Mouse (Mus musculus): Measurements from ENCODE around the gene Slc31a2. TPM values are rescaled to one million over a fixed set of nuclear protein-coding genes. Genes with fewer than 3 reads are reported as not detected.

Slc31a2 gene
- total RNA-seq (2021): 1 to 10 TPM; 8.0 to 8.4 TPM
- long read RNA-seq, experiment 1, transcript Slc31a2-201 (4 exons, 1,820 nt): major isoform, 9 of 11 reads
- long read RNA-seq, experiment 1, partial matches to known transcripts: 2 of 11 reads
- long read RNA-seq, experiment 1, other reads (novel, unspliced or antisense): 0 of 11 reads
- long read RNA-seq, experiment 2, transcript Slc31a2-201 (4 exons, 1,820 nt): major isoform, 6 of 11 reads
- long read RNA-seq, experiment 2, partial matches to known transcripts: 4 of 11 reads
- long read RNA-seq, experiment 2, other reads (novel, unspliced or antisense): 1 of 11 reads

DNA sequence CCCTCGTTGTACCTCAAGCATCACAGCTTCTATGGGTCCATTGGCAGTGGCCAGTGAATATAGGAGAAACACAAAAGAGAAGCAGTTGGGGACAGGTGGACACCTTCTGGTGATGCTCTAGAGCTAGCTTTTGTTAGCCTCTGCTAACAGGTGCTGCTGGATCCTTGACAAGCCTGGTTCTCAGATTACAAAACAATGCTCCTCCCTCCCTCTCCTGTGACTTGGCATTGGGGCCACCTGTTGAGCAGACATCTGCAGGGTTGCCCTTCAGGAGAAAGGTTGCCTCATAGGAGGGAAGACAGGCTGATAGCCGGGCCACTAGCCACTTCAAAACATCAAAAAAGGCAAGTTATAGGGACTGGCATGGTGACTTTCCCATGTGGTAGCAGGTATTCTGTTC lies at the start of gene Slc31a2:
Gene Slc31a2, plus strand, starts transcription at position 287 of the 400 bp plus-strand sequence.
- intact Hi-C loops (cut with DNase I): no loop called here
- H3K4me3 ChIP-seq: no peak within 1 kb of the TSS
- TF ChIP-seq CTCF (IDR thresholded peaks at IDR 0.05): no peak
- no peak for DNase-seq (ENCODE audit: extremely low spot score in 1 of 2, low spot score in 2 of 2)
- no peak within 1 kb of the TSS for H3K27ac ChIP-seq

DNA sequence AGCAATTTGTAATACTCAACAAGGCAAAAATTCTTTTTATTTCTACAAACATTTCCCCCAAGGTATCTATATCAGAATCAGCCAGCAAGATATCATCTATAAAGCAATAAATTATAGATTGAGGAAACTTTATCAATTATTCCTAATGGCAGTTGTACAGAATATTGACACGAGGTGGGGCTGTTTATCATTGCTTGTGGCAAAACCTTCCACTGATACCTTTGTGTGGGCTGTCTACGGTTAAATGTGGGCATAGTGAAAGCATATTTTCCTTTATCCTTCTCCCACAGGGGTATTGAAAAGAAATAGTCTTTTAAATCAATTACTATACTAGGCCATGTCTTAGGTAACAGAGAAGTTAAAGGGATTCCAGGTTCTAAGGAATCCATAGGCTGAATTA lies 48.9 kb upstream of the Slc31a2 start:
- intact Hi-C loops (cut with DNase I): no loop called here
- Histone ChIP-seq H3K27ac (no peak overlapping the region), H3K4me3 (no peak overlapping the region)
- TF ChIP-seq CTCF (IDR thresholded peaks at IDR 0.05): no peak
- no peak for DNase-seq (ENCODE audit: extremely low spot score in 1 of 2, low spot score in 2 of 2)

DNA sequence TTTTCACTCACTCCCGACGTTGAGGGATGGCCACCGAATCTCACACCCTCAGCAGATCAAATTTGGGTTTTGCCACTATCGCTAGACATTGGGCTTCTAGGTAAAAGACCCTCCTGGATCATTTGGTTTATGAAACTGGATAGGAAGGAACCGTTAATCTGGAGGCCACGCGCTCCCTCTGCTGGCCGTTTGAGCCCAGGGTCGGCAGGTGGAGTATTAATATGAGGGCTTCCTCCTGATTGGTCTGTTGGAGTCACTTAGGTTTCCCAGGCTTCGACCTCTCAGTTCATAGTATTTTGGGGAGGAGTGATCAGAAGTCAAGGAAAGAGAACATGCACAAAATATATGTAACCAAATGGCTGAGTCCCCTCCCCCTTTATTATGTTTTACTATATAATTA lies 34.0 kb upstream of the Slc31a2 start:
- DNase-seq (ENCODE audit: extremely low spot score in 1 of 2, low spot score in 2 of 2): peak; percentile 29 to 42
- intact Hi-C loops (cut with DNase I): loop anchor here (5.0 kb wide), 1 partner anchor 96 kb away; no protein-coding TSS in a partner anchor
- peak; percentile 66 for TF ChIP-seq CTCF (IDR thresholded peaks at IDR 0.05)
- Histone ChIP-seq H3K27ac (no peak overlapping the region), H3K4me3 (no peak overlapping the region)

DNA sequence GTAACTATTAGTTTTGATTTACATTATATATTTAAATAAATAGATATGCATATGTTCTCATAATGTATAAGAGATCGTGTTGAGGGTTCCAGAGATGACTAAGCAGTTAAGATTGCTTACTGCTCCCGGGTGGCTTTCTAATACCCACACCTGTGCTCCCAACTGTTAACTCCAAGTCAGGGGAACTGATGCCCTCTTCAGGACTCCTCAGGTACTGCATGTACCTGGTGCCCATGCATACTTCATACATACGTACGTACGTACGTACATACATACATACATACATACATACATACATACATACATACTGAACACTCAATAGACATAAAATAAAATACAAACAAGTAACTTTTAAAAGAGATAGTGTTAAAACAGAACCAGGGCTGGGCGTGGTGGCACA lies 32.9 kb upstream of the Slc31a2 start:
- intact Hi-C loops (cut with DNase I): loop anchor here (5.0 kb wide), 1 partner anchor 97 kb away; no protein-coding TSS in a partner anchor
- Histone ChIP-seq H3K4me3 (no peak overlapping the region), H3K27ac (no peak overlapping the region)
- TF ChIP-seq CTCF (IDR thresholded peaks at IDR 0.05): peak; percentile 49
- DNase-seq (ENCODE audit: extremely low spot score in 1 of 2, low spot score in 2 of 2): no peak

DNA sequence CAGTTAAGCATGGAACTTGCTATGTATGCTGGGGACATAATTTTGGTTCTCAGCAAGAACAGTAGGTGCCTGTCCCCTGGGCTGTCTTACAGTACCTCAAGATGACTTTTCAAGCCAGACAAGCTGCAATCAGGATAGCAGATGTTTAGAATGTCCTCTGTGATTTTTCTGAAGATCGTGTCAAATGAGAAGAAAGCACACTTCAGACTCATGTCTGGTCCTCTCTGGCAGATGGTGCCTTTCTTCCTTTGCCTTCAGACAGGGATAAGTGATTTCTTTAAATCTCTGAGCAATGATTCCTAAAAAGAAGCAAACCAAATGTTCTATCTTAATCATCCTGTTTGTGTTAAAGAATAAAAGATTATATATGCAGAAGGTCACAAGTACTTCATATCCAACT lies 32.2 kb upstream of the Slc31a2 start:
- no peak overlapping the region for H3K27ac ChIP-seq
- H3K4me3 ChIP-seq: no peak overlapping the region
- DNase-seq (ENCODE audit: extremely low spot score in 1 of 2, low spot score in 2 of 2): no peak
- TF ChIP-seq CTCF (IDR thresholded peaks at IDR 0.05): no peak
- intact Hi-C loops (cut with DNase I): no loop called here

DNA sequence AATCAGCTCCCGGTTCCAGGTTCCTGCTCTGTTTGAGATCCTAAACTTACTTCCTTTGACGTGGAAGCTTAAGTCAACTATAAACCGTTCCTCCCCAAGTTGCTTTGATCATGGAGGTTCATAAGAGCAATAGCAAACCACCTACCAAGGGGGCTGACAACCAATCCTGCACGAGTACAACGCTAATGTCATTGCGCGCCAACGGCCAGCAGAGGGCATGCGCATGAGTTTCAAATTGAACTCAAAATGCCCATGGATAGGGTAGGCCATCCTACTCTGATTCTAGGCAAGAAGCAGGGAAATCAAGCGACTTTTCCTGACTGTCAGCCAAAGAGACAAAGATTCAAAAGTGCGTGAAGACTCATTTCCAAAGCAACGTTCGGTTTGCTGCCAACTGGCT lies 31.6 kb upstream of the Slc31a2 start, which contains the start of gene Zfp37:
Gene Zfp37, minus strand, starts transcription at position 279 of the 400 bp plus-strand sequence.
- intact Hi-C loops (cut with DNase I): no loop called here

DNA sequence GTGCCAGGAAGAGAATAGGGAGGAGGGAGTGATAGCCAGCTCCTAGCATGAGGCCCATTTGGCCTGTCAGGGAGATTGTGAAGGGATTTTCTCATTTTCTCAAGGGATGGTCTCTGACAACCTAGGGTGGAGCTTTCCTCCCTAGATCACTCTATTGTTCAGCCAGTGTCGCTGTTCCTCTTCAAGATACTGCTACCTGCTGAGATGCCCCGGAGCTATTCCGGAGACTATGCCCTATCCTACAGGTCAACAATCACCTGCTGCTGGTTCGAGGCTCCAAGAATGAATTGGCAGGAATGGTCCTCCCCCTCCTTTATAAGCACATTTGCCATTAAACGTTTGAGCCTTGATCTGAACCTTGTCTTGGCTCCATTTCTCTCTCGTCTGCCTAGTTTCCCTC lies 21.8 kb upstream of the Slc31a2 start:
- intact Hi-C loops (cut with DNase I): no loop called here
- Histone ChIP-seq H3K27ac (no peak overlapping the region), H3K4me3 (no peak overlapping the region)
- no peak for TF ChIP-seq CTCF (IDR thresholded peaks at IDR 0.05)
- no peak for DNase-seq (ENCODE audit: extremely low spot score in 1 of 2, low spot score in 2 of 2)

More for the DNA sequence above, 31.6 kb upstream of the Slc31a2 start, which contains the start of gene Zfp37:
- no peak within 1 kb of the TSS for H3K4me3 ChIP-seq
- H3K27ac ChIP-seq: no peak within 1 kb of the TSS
- DNase-seq (ENCODE audit: extremely low spot score in 1 of 2, low spot score in 2 of 2): no peak
- no peak; the same call in none of the 2 replicates for TF ChIP-seq CTCF (IDR thresholded peaks at IDR 0.05)

DNA sequence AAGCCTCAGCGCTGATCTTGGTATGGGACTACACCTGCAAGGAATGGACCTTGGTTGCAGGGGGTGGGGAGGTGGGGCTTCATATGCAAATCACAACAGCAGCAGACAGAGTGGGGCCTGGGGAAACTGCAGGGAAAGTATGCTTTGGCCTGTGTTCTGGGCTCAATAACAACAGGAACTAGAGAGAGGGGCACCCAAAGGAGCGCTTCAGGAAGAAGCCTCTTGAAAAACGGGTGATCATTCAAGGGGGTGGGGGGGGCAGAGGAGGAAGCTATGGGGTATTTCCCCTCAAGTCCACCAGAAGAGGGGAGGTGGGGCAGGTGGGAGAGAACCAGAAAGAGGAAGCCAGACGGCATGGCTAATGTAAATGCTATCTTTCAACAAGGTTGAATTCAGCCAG lies 14.0 kb upstream of the Slc31a2 start:
- intact Hi-C loops (cut with DNase I): no loop called here
- DNase-seq (ENCODE audit: extremely low spot score in 1 of 2, low spot score in 2 of 2): no peak
- TF ChIP-seq CTCF (IDR thresholded peaks at IDR 0.05): no peak
- H3K4me3 ChIP-seq: no peak overlapping the region
- no peak overlapping the region for H3K27ac ChIP-seq

DNA sequence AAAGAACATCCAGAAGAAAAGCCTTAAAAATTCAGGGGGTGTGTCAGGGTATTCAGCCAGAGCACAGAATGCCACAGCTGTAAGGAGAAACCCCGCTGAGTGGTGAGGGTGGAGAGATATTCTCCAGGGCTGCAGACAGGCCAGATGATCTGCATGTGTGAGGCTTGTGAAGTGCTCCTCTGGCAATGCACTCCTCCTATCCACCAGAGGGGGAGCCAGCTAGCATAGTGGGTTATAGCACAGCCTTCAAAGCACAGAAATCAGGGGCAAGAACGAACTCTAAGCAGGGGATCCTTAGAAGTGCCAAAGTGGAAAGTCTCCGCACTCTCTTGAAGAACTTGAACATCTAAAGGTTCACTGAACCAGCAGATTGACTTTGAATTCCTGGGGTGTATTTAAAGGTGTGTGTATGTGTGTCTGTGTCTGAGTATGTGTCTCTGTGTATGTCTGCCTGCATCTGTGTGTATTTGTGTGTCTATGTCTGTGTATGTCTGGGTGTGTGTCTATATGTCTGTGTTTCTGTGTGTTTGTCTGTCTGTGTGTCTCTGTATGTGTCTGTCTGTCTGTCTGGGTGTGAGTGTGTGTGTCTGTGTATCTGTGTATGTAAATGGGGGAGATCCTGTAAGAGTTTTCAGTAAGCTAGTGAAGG lies 11.3 kb upstream of the Slc31a2 start:
- DNase-seq (ENCODE audit: extremely low spot score in 1 of 2, low spot score in 2 of 2): no peak
- Histone ChIP-seq H3K27ac (no peak overlapping the region), H3K4me3 (no peak overlapping the region)
- peak; percentile 42 for TF ChIP-seq CTCF (IDR thresholded peaks at IDR 0.05)
- intact Hi-C loops (cut with DNase I): no loop called here

DNA sequence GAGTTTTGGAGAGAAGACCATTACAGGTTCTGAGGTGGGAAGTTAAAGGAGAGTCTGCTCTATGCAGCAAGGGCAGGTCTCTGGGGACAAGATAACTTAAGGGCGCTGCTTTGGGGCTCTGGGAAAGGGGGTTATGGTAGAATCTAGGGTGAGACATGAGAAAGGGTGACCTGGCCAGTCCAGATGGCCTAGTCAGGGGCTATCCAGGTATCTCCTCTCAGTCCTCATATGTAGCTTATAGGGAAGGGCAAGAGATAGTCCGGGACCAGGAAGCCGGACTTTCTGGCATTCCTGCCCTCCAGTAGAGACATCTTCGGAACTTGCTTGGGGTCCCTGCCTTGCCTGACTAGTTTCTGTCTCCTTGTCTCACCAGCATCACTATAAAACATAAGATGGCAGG lies 10.6 kb upstream of the Slc31a2 start:
- no peak for DNase-seq (ENCODE audit: extremely low spot score in 1 of 2, low spot score in 2 of 2)
- no peak for TF ChIP-seq CTCF (IDR thresholded peaks at IDR 0.05)
- intact Hi-C loops (cut with DNase I): no loop called here
- H3K4me3 ChIP-seq: no peak overlapping the region
- H3K27ac ChIP-seq: no peak overlapping the region

DNA sequence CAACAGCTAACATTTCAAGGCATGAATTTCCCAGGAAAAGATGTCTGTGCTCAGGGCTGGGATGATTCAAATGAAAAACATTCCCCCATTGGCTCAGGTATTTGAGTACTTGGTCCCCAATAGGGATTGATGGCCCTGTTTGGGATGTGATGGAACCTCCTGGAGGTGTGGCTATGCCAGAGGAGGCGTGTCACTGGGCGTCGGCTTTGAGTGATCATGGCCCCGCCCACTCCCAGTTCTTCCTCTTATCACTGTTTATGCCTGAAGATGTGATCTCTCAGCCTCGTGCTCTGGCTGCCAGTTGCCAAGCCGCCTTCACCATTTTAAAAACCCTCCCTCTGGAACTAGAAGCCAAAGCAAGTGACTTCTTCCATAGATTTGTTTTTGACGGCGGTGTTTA lies 7.8 kb upstream of the Slc31a2 start:
- intact Hi-C loops (cut with DNase I): no loop called here
- Histone ChIP-seq H3K4me3 (no peak overlapping the region), H3K27ac (no peak overlapping the region)
- no peak for DNase-seq (ENCODE audit: extremely low spot score in 1 of 2, low spot score in 2 of 2)
- no peak for TF ChIP-seq CTCF (IDR thresholded peaks at IDR 0.05)

DNA sequence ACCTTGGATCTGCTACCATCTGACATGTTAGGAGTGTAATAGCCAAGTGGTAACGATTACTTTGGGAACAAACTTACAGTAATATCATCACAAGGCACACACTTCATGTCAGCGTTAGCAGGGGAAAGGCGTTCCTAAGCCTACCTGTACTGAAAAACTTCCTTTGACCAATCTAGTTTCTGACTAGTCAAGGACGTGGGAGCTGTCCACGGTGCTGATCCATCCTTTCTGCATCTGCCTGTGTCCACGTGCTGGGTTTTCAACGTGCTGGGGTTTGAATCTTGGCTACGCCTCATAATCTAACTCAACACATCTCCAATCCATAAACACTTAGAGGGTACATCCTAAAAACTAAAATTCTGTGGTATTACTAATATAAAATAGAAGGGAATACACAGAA lies 5.4 kb upstream of the Slc31a2 start:
- no peak for TF ChIP-seq CTCF (IDR thresholded peaks at IDR 0.05)
- no peak overlapping the region for H3K27ac ChIP-seq
- DNase-seq (ENCODE audit: extremely low spot score in 1 of 2, low spot score in 2 of 2): no peak
- intact Hi-C loops (cut with DNase I): no loop called here
- H3K4me3 ChIP-seq: no peak overlapping the region

All from left cerebral cortex, adult 2 months (tissue).